Comparison of ENCODE assay signal across 8 mouse cellular contexts in genomic region chr19:18630221-18631119, GRCm38 (mm10). TPM values are rescaled to one million over a fixed set of nuclear protein-coding genes. Genes with fewer than 3 reads are reported as not detected.
DNase-seq lines count a peak whose midpoint lies in the region; ATAC-seq lines count a peak whose summit lies in the region.

No protein-coding gene starts in this region.

- peak; percentile 15 for DNase-seq in ovary, postnatal 36 days (ENCODE audit: low spot score)
- DNase-seq in ovary, postnatal 14 days (ENCODE audit: low spot score) = no peak
- peak; percentile 63 for DNase-seq in embryo, embryonic 10.5 days (ENCODE audit: low spot score)
- peak; percentile 46 to 52 for DNase-seq in heart, postnatal 10 days
- DNase-seq in large intestine, adult 2 months (ENCODE audit: low read depth, low spot score) = peak; percentile 24
- DNase-seq in layer of hippocampus, adult 9-11 months = no peak
- no peak for DNase-seq in frontal cortex, postnatal 14 days (ENCODE audit: low spot score in 2 of 2)

- H3K27me3 ChIP-seq in midbrain, embryonic 12.5 days = peaks cover 12% of the 10 kb centered on the region

- H3K27ac ChIP-seq in midbrain, embryonic 12.5 days (replicated peaks) = no peak overlapping the region

- no peaks in the 10 kb centered on the region for H3K9me3 ChIP-seq in midbrain, embryonic 12.5 days

- intact Hi-C loops in heart, postnatal 10 days (cut with DNase I) = loop anchor here (5.0 kb wide), 1 partner anchor 82 kb away; the partner anchor contains the start of gene D030056L22Rik

- ATAC-seq in midbrain, embryonic 12.5 days (ENCODE audit: low FRiP score, low read depth) = no peak

- WGBS in large intestine, adult 2 months = 3% methylated on average over 17 of the region's 17 CpGs
- 10% methylated on average over 17 of the region's 17 CpGs for WGBS in midbrain, embryonic 12.5 days

- peak overlapping the region; percentile 68 for H3K4me3 ChIP-seq in midbrain, embryonic 12.5 days

- peak overlapping the region; percentile 94 for H3K4me2 ChIP-seq in midbrain, embryonic 12.5 days (replicated peaks)

- peak overlapping the region; percentile 68; the same call in 1 of the 2 replicates for H3K9ac ChIP-seq in midbrain, embryonic 12.5 days (replicated peaks)

- H3K4me1 ChIP-seq in midbrain, embryonic 12.5 days = peaks cover 3% of the 10 kb centered on the region; the same call in 1 of the 2 replicates

- no peaks in the 10 kb centered on the region for H3K36me3 ChIP-seq in midbrain, embryonic 12.5 days

RNA-seq across cellular contexts. Expression of gene Ostf1, which starts 1.2 kb away (rescaled TPM):
- 10 to 100 TPM; 60.3 to 64.1 TPM for total RNA-seq in heart, postnatal 10 days (2021)
- polyA plus RNA-seq in large intestine, adult 2 months (2012; rRNA removed) = 57.2 and 62.1 TPM in 2 replicates
- 40.0 and 43.5 TPM in 2 replicates for polyA plus RNA-seq in midbrain, embryonic 12.5 days (2016; fragmentation: Nextera tagmentation; extraction: Ambion mirVana)

RNA-seq across cellular contexts. Expression of gene Nmrk1, which starts 1.3 kb away (rescaled TPM):
- 1 to 10 TPM; 3.3 TPM for total RNA-seq in heart, postnatal 10 days (2021)
- 4.8 and 4.9 TPM in 2 replicates for polyA plus RNA-seq in large intestine, adult 2 months (2012; rRNA removed)
- polyA plus RNA-seq in midbrain, embryonic 12.5 days (2016; fragmentation: Nextera tagmentation; extraction: Ambion mirVana) = 5.2 and 6.1 TPM in 2 replicates

RNA-seq across cellular contexts. Expression of gene Carnmt1, which starts 40.1 kb away (rescaled TPM):
- total RNA-seq in heart, postnatal 10 days (2021) = 10 to 100 TPM; 21.1 to 23.2 TPM
- 3.5 and 3.8 TPM in 2 replicates for polyA plus RNA-seq in large intestine, adult 2 months (2012; rRNA removed)
- polyA plus RNA-seq in midbrain, embryonic 12.5 days (2016; fragmentation: Nextera tagmentation; extraction: Ambion mirVana) = 25.3 and 26.2 TPM in 2 replicates

Comparison
In these comparisons a context has a peak if more than half of its experiments do, and no peak if none do; other contexts are left out.
1. DNase-seq: peak in ovary, postnatal 36 days (single experiment), embryo, embryonic 10.5 days (single experiment), heart, postnatal 10 days (2 of 2) and large intestine, adult 2 months (single experiment); none in ovary, postnatal 14 days (single experiment), layer of hippocampus, adult 9-11 months (single experiment) and frontal cortex, postnatal 14 days (0 of 2).